Mouse (Mus musculus) small intestine, adult 2 months (tissue): ENCODE results near the gene Reck. TPM values are rescaled to one million over a fixed set of nuclear protein-coding genes. Genes with fewer than 3 reads are reported as not detected.

ENCODE experiments used
- H3K27ac ChIP-seq: fragments of 200-500 bp; 2 replicates; pipeline ENCODE4 v1.5.1; 2012; ENCODE audit warnings: low read depth, low read length, control low read depth, inconsistent platforms; ENCODE audit not compliant: insufficient read depth
- H3K27me3 ChIP-seq: fragments of 200-500 bp; 2 replicates; pipeline ENCODE4 v1.6.1; 2012; ENCODE audit warnings: mild to moderate bottlenecking, moderate library complexity, low read length, inconsistent platforms; ENCODE audit not compliant: control insufficient read depth, insufficient read depth
- H3K36me3 ChIP-seq: fragments of 200-500 bp; 2 replicates; pipeline ENCODE4 v1.6.1; 2012; ENCODE audit warnings: mild to moderate bottlenecking, low read length, control low read depth, inconsistent platforms; ENCODE audit not compliant: control insufficient read depth, insufficient read depth
- H3K4me1 ChIP-seq: fragments of 200-500 bp; 2 replicates; pipeline ENCODE4 v1.6.1; 2012; ENCODE audit warnings: low read length, inconsistent platforms, mixed read lengths; ENCODE audit not compliant: control insufficient read depth, insufficient read depth, insufficient read length
- H3K4me3 ChIP-seq: fragments of 200-500 bp; 2 replicates; pipeline ENCODE4 v1.5.1; 2012; ENCODE audit warnings: low read depth, mild to moderate bottlenecking, control low read depth, inconsistent platforms, low read length, moderate library complexity
- CTCF ChIP-seq: fragments of 200-500 bp; IDR thresholded peaks from 2 replicates; pipeline ENCODE4 v1.5.1; 2012; ENCODE audit warnings: low read depth, mild to moderate bottlenecking, control low read depth, inconsistent platforms, low read length, moderate library complexity, mixed read lengths; ENCODE audit not compliant: insufficient replicate concordance, insufficient read length; ENCODE audit errors: extremely low read depth
- POLR2A ChIP-seq: fragments of 200-500 bp; IDR thresholded peaks from 2 replicates; pipeline ENCODE4 v1.6.1; 2012; ENCODE audit warnings: low read depth, mild to moderate bottlenecking, control low read depth, inconsistent platforms, low read length, moderate library complexity
- WGBS: fragments of 180-500 bp; shearing (Covaris S2); methylation state at CpG from one replicate; pipeline ENCODE4 v1.1.7; 2018; 5-methylcytosine and 5-hydroxymethylcytosine counted together
- polyA plus RNA-seq: library from polyadenylated mRNA; depleted of rRNA; stranded (reverse); fragments of >200 nt; gene quantifications from 2 replicates; pipeline ENCODE4 v1.2.3, GENCODE M21; 2012

Reck gene
- polyA plus RNA-seq, 1 experiment: 2.1 TPM

GRCm38 (mm10) chr4:43973526-43973981 is 98.2 kb downstream of the Reck start:
- WGBS: 43% methylated on average over 4 of the region's 4 CpGs

GRCm38 (mm10) chr4:43974914-43975616 is 99.7 kb downstream of the Reck start:
- Histone ChIP-seq H3K4me3 (no peak overlapping the region), H3K4me1 (peaks cover 14% of the 10 kb centered on the region; the same call in 1 of the 2 replicates), H3K27me3 (no peaks in the 10 kb centered on the region), H3K27ac (no peak overlapping the region), H3K36me3 (peaks cover 1% of the 10 kb centered on the region; the same call in 1 of the 2 replicates)
- TF ChIP-seq POLR2A (no peak), CTCF (no peak)
- WGBS: 58% methylated on average over 10 of the region's 10 CpGs

More at GRCm38 (mm10) chr4:43973526-43973981, 98.2 kb downstream of the Reck start:
- H3K27me3 ChIP-seq: no peaks in the 10 kb centered on the region
- TF ChIP-seq CTCF: no peak
- no peak for TF ChIP-seq POLR2A
- H3K27ac ChIP-seq: peak overlapping the region; percentile 30
- H3K36me3 ChIP-seq: peaks cover 1% of the 10 kb centered on the region; the same call in 1 of the 2 replicates
- H3K4me3 ChIP-seq: no peak overlapping the region
- peaks cover 13% of the 10 kb centered on the region; the same call in 1 of the 2 replicates for H3K4me1 ChIP-seq

- Histone ChIP-seq H3K36me3 (no peaks in the 10 kb centered on the region), H3K27me3 (no peaks in the 10 kb centered on the region), H3K4me1 (peaks cover 11% of the 10 kb centered on the region; the same call in 1 of the 2 replicates), H3K4me3 (no peak overlapping the region), H3K27ac (no peak overlapping the region)
- TF ChIP-seq CTCF: no peak
- no peak for TF ChIP-seq POLR2A
- 87% methylated on average over 6 of the region's 6 CpGs for WGBS
Observed at GRCm38 (mm10) chr4:43976223-43976740, 101.0 kb downstream of the Reck start.

DNA sequence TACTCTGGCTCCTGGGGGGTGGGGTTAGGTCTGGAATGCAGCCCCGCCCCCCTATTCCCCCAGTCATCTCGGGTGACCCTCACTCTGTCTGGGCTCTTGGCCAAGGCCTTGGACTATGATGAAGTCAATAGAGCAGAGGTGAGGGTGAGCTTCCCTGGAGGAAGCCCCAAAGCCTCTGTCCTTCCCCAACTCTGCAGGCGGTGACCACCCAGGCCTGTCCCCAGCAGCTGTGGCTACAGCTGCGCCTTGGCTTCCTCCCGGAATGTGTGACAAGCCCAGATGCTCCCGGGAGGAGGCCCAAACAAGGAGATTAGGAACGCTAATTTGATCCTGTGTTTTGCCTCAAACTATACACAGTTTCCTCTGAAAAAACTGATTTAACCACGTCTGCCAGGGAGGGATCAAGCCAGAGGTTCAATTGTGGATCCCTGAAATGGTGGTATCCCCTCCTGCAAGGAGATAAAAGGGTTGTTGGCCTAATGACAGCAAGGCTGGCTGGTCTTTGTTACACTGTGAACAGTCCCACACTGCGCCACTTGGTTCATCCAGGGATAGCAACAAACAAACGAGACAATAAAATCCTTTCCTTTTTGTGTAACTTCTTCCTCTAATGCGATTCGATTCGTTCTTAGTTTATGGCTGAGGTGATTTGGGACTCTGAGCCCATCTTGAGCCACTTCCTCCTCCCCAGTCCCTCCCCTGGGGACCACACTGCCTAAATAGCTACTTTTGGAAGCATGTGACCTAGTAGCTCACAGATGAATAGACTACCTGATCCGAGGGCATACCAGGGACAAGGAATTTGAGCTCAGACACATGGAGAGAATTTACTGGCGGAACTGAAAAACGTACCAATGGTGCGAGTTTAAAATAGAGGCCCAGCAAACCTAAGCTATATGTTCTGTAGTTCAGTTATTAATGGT is 103.5 kb downstream of the Reck start:
- TF ChIP-seq CTCF: no peak
- TF ChIP-seq POLR2A: no peak

DNA sequence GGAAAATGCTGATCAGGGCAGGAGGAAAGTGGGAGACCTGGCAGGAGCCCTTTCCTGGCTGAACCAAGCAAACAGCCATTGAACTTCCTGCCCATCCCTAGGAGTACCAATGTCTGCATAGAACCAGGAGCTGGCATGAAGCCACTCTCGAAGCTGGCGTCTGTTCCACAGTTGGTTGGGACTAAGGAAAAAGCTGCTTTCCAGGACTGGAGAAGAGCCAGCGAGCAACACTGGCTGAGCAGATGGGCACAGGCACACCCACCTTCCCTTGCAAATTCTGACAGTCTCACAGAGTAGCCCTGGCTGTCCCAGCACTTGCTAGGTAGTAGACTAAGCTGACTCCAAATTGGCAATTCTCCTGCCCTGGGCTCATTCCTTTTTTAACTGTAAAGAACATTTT is 104.4 kb downstream of the Reck start:
- H3K27ac ChIP-seq: no peak overlapping the region
- H3K36me3 ChIP-seq: no peaks in the 10 kb centered on the region
- WGBS: 12% methylated on average over 3 of the region's 3 CpGs
- peaks cover 4% of the 10 kb centered on the region; the same call in 1 of the 2 replicates for H3K4me1 ChIP-seq
- no peak overlapping the region for H3K4me3 ChIP-seq
- TF ChIP-seq CTCF (no peak), POLR2A (no peak)
- H3K27me3 ChIP-seq: no peaks in the 10 kb centered on the region

More for the DNA sequence above, 103.5 kb downstream of the Reck start:
- H3K4me3 ChIP-seq: no peak overlapping the region
- peaks cover 4% of the 10 kb centered on the region; the same call in 1 of the 2 replicates for H3K4me1 ChIP-seq
- H3K27ac ChIP-seq: peak overlapping the region; percentile 44
- WGBS: 53% methylated on average over 17 of the region's 17 CpGs
- H3K27me3 ChIP-seq: no peaks in the 10 kb centered on the region
- H3K36me3 ChIP-seq: no peaks in the 10 kb centered on the region

GRCm38 (mm10) chr4:43980236-43980635 is 104.9 kb downstream of the Reck start:
- H3K27me3 ChIP-seq: no peaks in the 10 kb centered on the region
- 83% methylated on average over 4 of the region's 4 CpGs for WGBS
- H3K4me3 ChIP-seq: no peak overlapping the region
- H3K36me3 ChIP-seq: no peaks in the 10 kb centered on the region
- peaks cover 4% of the 10 kb centered on the region; the same call in 1 of the 2 replicates for H3K4me1 ChIP-seq
- no peak overlapping the region for H3K27ac ChIP-seq
- TF ChIP-seq POLR2A (no peak), CTCF (no peak)
